26 mouse cellular contexts compared by ENCODE assay signal in genomic region chr5:51108181-51108580, GRCm38 (mm10).
A peak's percentile ranks its signal among the peaks of the same experiment; 100 is the strongest.
DNase-seq lines count a peak whose midpoint lies in the region; ATAC-seq lines count a peak whose summit lies in the region.
"Had no signal": no experiment of that assay in that cellular context is flagged by ENCODE, and none has a peak within 500 bp of the region (broad histone marks: within the 10 kb centered on the region; RNA-seq: fewer than 3 reads in every experiment).

No protein-coding gene starts in this region.

- H3K36me3 ChIP-seq in heart, embryonic 10.5 days, result no peaks in the 10 kb centered on the region
- no peaks in the 10 kb centered on the region for H3K36me3 ChIP-seq in hindbrain, embryonic 11.5 days (ENCODE audit: control insufficient read depth, insufficient read depth, low read length)
- H3K36me3 ChIP-seq: embryonic facial prominence, embryonic 12.5 days; embryonic facial prominence, embryonic 15.5 days; heart, embryonic 13.5 days; hindbrain, embryonic 12.5 days; hindbrain, embryonic 15.5 days had no signal

- no peaks in the 10 kb centered on the region for H3K27me3 ChIP-seq in heart, embryonic 10.5 days (ENCODE audit: insufficient read depth, poor library complexity, severe bottlenecking)
- no peaks in the 10 kb centered on the region for H3K27me3 ChIP-seq in hindbrain, embryonic 11.5 days (ENCODE audit: control insufficient read depth, insufficient read depth, low read length)
- H3K27me3 ChIP-seq: embryonic facial prominence, embryonic 12.5 days; embryonic facial prominence, embryonic 15.5 days; heart, embryonic 13.5 days; hindbrain, embryonic 12.5 days; hindbrain, embryonic 15.5 days had no signal

- ATAC-seq in frontal cortex, adult (ENCODE audit: low TSS enrichment), result peak; percentile 97
- no peak for ATAC-seq in hindbrain, embryonic 11.5 days (ENCODE audit: low FRiP score)
- ATAC-seq: activated CD4-positive, CD25-positive, alpha-beta regulatory T cell, adult 4 months; forebrain, embryonic 14.5 days; forebrain, postnatal 0 days; intestine, postnatal 0 days had no signal

- DNase-seq in frontal cortex, postnatal 25 days (ENCODE audit: low spot score in 2 of 2), result no peak
- DNase-seq in 3134 (ENCODE audit: extremely low read depth, insufficient read length, low spot score) (peak; percentile 12), NIH3T3 (ENCODE audit: low read depth) (peak; percentile 52)
- peak; percentile 68 for DNase-seq in brain, adult 2 months (ENCODE audit: low read depth, low spot score)
- DNase-seq in gastrocnemius, adult 18-20 months (ENCODE audit: low spot score), result no peak
- no peak for DNase-seq in heart, embryonic 10.5 days (ENCODE audit: low spot score)
- DNase-seq in hindbrain, embryonic 11.5 days (ENCODE audit: low spot score), result no peak
- DNase-seq: adrenal gland, postnatal 10 days; adrenal gland, postnatal 36 days; cerebellum, adult 11 months; cerebellum, postnatal 25 days; forebrain, postnatal 0 days; gastrocnemius, adult 2 months; gastrocnemius, postnatal 14 days; heart, adult 11 months; heart, postnatal 14 days; heart, postnatal 4 days had no signal

- no peaks in the 10 kb centered on the region for H3K4me1 ChIP-seq in heart, embryonic 10.5 days
- H3K4me1 ChIP-seq in hindbrain, embryonic 11.5 days (replicated peaks; ENCODE audit: control insufficient read depth, insufficient read depth, low read length), result no peaks in the 10 kb centered on the region
- H3K4me1 ChIP-seq: embryonic facial prominence, embryonic 12.5 days; embryonic facial prominence, embryonic 15.5 days; heart, embryonic 13.5 days; hindbrain, embryonic 12.5 days; hindbrain, embryonic 15.5 days had no signal

- H3K9me3 ChIP-seq in heart, embryonic 10.5 days, result no peaks in the 10 kb centered on the region
- H3K9me3 ChIP-seq in hindbrain, embryonic 11.5 days (ENCODE audit: control insufficient read depth, low read length), result no peaks in the 10 kb centered on the region
- H3K9me3 ChIP-seq: embryonic facial prominence, embryonic 12.5 days; embryonic facial prominence, embryonic 15.5 days; hindbrain, embryonic 12.5 days; hindbrain, embryonic 15.5 days had no signal

- H3K4me2 ChIP-seq in hindbrain, embryonic 11.5 days (replicated peaks; ENCODE audit: low read depth, low read length), result no peak overlapping the region
- H3K4me2 ChIP-seq: embryonic facial prominence, embryonic 12.5 days; embryonic facial prominence, embryonic 15.5 days; heart, embryonic 13.5 days; hindbrain, embryonic 12.5 days; hindbrain, embryonic 15.5 days had no signal

- H3K4me3 ChIP-seq in heart, embryonic 10.5 days, result no peak overlapping the region
- H3K4me3 ChIP-seq in hindbrain, embryonic 11.5 days (ENCODE audit: low read depth, low read length), result no peak overlapping the region
- H3K4me3 ChIP-seq: embryonic facial prominence, embryonic 12.5 days; embryonic facial prominence, embryonic 15.5 days; gastrocnemius, adult 2 months; heart, embryonic 13.5 days; hindbrain, embryonic 12.5 days; hindbrain, embryonic 15.5 days had no signal

- no peak overlapping the region for H3K27ac ChIP-seq in heart, embryonic 10.5 days
- H3K27ac ChIP-seq in hindbrain, embryonic 11.5 days (ENCODE audit: low read depth, low read length), result no peak overlapping the region
- H3K27ac ChIP-seq: embryonic facial prominence, embryonic 12.5 days; embryonic facial prominence, embryonic 15.5 days; gastrocnemius, adult 2 months; heart, embryonic 13.5 days; hindbrain, embryonic 12.5 days; hindbrain, embryonic 15.5 days had no signal

- WGBS in heart, embryonic 10.5 days, result 94% methylated on average over 1 of the region's 1 CpGs
- WGBS in hindbrain, embryonic 11.5 days, result 83% methylated on average over 1 of the region's 1 CpGs

- H3K9ac ChIP-seq in hindbrain, embryonic 11.5 days (ENCODE audit: low read depth, low read length), result no peak overlapping the region
- H3K9ac ChIP-seq: embryonic facial prominence, embryonic 12.5 days; embryonic facial prominence, embryonic 15.5 days; forebrain, postnatal 0 days; heart, embryonic 13.5 days; hindbrain, embryonic 12.5 days; hindbrain, embryonic 15.5 days had no signal

Comparison
In these comparisons a context has a peak if more than half of its experiments do, and no peak if none do; other contexts are left out.
1. DNase-seq: peak in 3134 (single experiment), NIH3T3 (single experiment) and brain, adult 2 months (single experiment); none in frontal cortex, postnatal 25 days (0 of 2), gastrocnemius, adult 18-20 months (single experiment), heart, embryonic 10.5 days (single experiment) and hindbrain, embryonic 11.5 days (single experiment).